Mouse (Mus musculus) urinary bladder, postnatal 10 days (tissue): ENCODE results near the gene Pigm.

Experiments
- DNase-seq: peaks from one replicate; pipeline ENCODE4 v3.0.0; 2022; ENCODE audit warnings: low spot score

The Pigm gene

DNA sequence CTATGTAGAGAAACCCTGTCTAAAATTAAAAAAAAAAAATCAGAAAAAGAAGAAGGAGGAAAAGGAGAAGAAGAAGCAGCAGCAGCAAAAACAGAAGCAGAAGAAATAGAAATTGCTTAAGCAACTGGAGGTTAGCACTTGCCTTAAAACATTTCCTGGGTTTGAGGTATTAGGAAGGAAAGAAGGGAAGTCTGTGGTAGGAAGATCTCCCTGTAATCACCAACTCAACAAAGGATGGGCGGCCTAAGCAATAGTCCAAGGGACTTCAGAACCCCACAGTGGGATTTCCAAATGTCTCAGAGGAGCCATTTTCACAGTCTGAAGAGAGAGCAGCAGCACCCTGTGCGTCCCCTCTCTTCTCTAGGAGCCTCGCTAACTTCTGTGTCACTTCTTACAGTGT, 23.9 kb upstream of the Pigm start:
- DNase-seq = no peak

DNA sequence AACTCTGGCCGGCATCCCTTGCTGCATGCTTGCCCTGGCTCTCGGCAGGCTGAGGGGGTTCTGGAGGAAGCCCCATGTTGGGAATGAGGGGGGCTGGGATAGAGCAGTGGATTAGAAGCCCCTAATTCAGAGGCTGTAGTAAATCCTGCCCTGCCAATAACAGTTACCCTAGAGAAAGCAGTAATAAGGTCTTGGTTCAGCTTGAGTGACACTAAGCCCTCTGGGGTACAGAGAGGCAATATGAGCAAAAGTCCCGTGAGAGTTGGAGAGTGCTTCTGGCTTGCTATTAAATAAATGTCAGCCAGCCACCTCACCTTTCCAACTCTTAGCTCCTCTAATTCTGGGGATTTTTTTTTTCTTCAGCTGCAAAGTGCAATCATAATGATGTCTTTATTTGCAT, 21.0 kb upstream of the Pigm start:
- DNase-seq = no peak

DNA sequence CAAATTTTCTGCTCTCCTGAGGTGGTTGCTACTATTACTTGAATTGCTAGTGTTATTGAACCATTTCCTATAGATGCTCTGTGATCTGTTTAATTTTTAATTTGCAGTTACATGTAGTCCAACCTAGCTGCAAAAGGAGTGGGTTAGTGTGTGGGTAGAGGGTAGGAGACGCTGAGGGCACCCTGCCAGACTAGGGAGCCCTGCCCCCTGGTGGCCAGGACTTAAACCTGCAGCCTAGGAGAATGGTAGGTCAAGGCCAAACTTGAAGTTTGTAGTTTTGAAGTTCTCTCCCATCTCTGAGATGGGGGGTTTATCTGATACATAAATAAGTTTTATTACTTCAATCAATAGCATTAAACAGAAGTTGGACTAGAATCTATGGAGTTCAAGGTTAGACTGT, 18.8 kb upstream of the Pigm start:
- DNase-seq = no peak

DNA sequence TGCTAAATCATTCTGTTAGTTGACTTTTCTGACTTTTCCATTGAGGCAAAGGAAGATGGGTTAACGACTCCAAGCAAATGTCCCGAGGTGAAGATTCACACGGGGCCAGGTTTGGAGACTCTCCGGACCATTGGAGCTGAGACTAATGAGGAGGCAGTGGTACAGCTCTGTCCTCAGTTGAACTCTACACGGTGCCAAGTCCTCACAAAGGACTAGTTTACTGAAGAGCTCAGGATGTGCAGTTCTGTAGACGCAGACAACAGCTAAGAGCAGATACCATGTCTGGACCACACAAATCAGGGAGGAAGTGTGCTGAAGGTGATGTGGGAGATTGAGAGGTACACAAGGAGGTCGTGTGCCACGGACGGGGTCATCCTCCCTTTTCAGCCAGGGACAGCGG, 18.0 kb upstream of the Pigm start:
- no peak for DNase-seq

DNA sequence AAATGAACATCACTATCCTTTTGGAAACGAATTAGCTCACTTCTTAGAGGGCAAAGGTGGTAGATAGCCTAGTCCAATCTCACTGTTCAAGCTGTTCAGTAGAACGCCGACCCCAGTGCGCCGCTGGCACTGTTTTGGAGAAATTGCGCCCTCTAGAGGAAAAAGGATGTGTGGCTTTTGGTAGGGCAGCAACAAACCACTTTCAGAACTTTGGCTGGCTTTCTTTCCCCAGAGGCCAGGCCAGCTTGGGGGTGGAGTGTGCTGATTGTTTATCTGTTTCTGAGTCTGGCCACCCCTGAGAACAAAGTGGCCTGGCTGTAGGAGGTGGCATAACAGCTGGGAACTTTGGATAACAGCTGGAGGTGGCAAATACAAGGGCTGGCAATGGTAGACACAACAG, 11.7 kb upstream of the Pigm start:
- no peak for DNase-seq

DNA sequence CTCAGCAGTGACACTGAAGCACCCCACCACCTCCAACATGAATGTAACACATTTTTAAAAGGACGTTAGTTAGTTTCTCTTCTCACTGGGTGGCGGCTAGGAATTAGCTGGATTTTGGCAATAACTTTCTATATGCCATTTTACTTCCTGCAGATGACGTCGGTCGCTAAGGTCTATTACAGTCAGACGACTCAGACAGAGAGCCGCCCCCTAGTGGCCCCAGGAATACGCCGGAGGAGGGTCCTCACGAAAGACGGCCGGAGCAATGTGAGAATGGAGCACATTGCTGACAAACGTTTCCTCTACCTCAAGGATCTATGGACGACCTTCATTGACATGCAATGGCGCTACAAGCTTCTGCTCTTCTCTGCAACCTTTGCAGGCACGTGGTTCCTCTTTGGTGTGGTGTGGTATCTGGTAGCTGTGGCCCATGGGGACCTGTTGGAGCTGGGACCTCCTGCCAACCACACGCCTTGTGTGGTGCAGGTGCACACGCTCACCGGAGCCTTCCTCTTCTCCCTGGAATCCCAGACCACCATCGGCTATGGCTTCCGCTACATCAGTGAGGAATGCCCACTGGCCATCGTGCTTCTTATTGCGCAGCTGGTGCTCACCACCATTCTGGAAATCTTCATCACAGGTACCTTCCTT, 7.5 kb upstream of the Pigm start:
- no peak for DNase-seq

DNA sequence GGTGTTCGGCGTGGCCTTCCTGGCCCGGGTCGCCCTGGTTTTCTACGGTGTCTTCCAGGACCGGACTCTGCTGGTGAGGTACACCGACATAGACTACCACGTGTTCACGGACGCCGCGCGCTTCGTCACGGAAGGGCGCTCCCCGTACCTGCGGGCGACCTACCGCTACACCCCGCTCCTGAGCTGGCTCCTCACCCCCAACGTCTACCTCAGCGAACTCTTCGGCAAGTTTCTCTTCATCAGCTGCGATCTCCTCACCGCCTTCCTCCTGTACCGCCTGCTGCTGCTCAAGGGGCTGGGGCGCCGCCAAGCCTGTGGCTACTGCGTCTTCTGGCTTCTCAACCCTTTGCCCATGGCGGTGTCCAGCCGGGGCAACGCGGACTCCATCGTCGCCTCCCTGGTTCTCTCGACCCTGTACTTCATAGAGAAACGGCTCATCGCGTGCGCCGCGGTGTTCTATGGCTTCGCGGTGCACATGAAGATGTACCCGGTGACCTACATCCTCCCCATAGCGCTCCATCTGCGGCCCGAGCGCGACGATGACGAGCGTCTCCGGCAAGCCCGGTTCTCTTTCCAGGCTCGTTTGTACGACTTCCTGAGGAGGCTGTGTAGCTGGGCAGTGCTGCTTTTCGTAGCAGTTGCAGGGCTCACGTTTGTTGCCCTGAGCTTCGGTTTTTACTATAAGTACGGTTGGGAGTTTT, 562 bp downstream of the Pigm start:
- no peak for DNase-seq

DNA sequence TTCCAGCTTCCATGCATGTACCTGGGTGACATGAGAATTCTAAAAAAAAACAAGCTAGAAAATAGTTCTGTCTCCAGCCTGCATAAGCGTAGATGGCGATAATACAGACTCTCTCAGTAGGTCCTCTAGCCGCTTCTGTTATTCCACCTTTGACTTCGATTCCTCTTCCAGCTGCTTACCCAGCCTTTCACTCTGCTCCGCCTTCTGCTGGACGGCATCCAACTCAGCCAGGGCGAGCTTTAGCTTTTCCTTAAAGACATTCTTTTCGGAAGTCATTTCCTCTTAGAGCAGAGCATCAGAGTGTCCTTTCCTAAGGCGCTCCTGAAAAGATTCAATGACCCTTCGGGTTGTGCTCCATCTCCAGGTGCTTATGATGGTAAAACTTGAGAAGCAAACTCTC, 3.7 kb downstream of the Pigm start:
- DNase-seq = no peak

DNA sequence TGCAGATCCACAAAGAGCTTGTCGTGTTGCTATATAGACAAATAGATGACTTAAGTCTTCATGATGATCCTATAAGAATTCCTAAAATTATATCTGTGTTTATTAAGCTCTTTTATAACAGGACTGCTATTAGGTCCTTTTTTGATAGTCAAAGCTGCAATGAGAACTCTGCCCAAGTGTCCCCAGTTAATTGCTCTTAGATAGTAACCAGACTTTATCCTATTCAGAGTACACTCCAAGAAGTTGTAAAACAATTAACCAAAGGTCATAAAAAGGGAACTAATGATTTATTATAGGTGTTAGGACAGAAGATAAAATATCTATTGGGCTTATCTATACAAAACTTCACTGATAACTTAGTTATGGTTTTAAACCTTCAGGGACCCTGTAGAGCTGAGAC, 5.7 kb downstream of the Pigm start:
- DNase-seq = no peak

DNA sequence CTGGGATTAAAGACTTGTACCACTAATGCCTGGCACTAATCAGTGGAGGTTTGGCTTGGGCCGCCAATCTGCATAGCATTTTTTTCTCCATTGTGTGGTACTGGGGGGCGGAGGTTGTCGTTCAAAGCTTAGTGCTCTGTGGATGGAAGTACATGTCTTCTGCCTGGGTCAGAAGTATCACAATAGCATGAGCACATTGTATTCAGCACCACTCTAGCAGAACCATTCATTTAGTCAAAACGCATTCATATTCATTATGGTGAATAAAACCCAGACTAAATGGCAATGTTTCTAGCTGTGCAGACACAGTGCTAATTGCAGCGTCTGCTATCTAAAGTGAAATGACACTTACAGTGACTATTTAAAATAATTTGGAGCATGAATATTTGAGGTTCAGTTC, 10.9 kb downstream of the Pigm start:
- DNase-seq = no peak

DNA sequence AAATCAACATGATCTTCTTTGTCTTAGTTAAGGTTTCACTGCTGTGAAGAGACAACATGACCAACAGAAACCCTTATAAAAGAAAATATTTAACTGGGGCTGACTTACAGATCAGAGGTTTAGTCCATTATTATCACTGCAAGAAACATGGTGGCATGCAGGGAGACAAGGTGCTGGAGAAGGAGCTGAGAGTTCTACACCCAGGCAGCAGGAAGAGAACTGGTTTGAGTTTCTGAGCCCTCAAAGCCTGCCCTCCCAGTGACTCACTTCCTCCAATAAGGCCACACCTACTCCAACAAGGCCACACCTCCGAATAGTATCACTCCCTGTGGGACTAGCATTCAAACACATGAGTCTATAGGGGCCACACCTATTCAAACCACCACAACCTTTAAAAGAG, 14.4 kb downstream of the Pigm start:
- DNase-seq = no peak

DNA sequence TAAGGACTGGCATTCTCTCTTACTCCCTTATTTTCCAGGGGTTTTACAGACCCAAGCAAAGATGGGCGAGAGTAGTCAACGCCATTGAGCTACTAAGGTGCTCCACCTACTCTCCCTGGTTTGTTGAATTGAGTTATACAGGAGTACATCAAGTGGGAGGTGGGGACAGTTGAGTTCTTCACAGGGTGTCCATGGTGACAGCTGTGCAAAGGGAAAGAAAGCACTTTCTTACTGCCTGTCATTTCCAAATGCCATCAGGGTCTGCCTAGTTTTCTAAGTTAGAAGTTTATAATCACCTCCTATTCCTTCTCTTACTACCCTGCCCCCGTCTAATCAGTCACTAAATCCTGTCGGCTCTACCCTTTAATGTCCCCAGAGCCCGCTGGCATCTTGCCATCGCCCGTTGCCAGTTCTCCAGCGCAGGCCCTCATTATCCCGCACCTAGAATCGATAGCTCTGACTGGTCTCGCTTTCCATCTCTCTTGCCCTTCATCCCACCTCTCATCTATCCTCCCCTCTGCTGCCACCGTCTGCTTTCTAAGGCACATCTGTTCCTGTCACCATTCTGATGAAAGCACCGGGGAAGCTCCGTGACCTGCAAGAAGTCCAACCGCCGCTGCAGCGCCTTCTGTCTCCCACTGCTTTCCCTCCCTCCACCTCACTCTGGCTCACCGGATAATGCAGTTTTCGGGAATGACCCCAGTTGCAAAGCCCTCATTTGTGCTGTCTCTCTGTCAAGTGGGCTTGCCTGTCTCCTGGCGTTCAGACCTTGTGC, 15.6 kb downstream of the Pigm start:
- DNase-seq = no peak

DNA sequence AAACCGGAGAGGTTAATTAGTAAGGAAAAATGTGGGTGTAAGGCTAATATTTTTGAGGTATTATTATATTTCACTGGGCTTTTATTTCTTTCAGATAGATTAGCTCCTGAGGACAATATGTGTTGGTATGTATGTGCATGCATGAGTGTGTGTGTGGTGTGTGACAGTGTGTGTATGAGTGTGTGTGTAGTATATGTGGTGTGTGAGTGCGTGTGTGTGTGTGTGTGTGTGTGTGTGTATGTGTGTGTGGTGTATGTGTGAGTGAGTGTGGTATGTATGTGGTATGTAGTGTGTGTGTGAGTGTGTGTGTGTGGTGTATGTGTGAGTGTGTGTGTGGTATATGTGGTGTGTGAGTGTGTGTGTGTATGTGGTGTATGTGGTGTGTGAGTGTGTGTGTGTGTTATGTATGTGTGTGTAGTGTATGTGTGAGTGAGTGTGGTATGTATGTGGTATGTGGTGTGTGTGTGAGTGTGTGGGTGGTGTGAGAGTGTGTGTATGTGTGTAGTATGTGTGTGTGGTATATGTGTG, 16.4 kb downstream of the Pigm start:
- no peak for DNase-seq

DNA sequence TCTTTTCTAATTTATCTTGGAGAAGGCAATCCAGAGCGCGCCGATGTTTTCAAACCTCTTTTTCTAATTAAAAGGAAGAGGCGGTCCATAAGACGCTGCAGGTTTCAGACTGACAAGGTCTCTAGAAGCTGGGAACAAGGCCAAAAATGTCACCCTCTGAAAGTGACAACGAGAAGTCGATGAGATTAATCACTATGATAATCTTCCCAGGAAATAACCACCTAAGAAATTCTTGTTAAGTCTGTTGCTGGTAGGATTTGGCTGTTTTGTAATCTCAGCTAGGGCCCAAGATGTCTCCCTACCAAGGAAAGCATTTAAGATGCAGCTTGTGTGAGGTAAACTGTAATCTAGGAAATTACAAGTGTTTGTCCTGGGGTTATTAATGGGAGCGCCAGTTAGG, 17.4 kb downstream of the Pigm start:
- no peak for DNase-seq

DNA sequence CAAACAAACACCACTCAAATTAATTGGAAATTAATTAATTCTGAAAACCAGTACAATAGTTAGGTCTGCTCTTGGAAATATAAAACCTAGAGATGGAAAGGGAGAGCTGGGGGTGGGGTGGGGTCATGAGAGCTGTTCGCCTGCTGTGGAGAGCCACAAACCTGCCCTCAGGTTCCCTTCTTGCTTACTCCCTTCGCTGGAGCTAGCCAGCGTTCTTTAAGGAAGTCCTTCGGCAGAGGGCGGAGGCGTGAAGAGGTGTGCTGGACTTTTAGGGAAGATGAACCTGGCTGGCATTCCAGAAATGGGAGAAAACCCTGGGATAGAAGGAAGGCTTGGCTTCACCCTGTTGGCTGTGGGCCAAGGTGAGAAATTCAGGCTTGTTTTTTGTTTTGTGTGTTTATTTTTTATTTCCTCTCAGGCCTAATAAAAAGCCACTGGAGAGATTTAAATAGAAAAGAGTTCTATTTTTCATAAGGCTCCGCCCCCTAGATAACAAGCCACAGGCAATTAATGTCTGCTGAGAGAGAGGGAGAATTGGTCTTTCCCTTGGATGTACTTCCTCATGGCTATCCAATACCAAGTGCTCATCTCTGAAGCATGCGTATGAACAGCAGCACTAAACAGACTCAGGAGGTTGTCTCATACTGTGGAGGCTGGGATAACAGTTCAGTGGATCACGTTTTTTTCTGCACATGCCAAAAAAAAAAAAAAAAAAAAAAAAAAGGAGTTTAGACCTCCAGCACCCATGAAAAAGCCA, 20.8 kb downstream of the Pigm start:
- no peak for DNase-seq

DNA sequence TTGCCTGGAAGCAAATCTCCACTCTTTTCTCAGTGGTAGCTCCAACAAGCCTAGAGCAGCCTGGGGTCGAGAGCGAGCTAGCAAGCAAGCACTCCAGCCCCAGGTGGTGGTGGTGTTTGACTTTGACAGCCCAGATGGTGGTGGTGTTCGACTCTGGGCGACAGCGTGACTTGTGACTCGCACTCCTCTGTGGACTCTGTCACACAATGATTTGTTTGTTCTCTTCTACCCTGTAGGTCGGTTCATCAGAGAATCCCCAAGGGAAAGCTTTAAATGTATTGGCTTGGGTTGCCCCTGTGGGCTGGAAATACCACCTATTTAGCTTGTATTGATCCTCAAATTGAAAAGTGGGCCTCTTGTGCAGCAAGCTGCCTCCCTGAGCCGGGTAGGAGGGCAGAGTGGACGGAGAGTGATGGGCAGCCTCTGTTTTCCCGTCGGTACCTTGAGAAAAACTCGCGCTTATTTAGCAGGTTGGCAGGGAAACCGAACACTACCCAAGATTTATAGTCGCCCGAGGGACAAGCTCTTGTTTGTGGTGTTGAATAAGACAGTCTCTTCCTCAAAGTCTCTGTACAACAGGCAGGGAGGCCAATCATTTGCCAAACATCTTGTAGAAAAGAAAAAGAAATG, 29.8 kb downstream of the Pigm start:
- no peak for DNase-seq

DNA sequence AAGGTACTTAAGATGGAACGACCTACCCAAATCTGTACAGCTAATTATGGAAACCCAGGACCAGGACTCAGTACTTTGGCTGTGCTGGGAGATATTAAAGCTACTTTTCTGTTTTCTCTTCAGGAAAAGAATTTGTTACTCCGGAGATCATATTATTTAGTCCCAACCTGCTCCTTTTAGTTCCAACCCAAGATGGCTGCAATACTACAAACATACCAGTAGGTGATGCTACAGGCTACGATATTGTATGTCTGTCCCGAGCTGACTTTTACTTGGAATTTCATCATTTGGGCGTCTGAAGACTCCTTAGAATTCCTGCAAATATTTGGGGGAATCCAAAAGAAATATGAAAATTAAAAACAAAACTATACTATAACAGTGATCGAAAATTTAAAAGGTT, 32.6 kb downstream of the Pigm start:
- DNase-seq = no peak

DNA sequence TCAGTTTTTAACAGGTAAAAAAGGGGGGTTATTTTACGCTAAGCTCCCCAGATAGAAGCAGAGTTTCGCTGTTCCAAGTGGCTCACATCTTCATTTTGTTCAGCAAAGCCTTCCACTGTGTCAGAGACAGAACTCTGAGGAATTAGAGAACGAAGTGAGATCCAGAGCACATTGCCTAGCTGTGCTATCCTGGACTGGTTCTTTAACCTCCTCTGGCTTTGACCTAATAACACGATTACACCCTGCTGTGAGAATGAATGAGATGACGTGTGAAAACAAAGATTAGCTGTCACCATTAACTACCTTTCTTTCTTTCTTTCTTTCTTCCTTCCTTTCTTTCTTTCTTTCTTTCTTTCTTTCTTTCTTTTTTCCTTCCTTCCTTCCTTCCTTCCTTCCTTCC, 33.1 kb downstream of the Pigm start:
- no peak for DNase-seq

DNA sequence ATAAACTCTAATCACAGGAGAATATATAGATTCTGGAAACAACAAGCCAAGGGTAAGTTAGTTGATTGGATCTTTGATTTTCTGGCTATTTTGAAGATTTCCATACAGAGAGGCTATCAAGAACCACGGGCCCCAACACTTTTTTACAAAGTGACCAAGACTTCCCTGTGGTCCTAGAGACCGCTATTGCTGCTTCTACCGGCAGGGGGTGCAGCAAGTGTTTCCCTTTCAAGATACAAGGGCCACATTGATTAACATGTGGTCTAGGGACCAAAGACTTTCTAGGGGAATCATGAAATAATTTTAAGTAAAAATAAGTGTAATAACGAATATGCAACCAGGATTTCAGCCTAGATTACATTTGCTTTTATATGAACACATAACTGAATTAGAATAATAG, 34.5 kb downstream of the Pigm start:
- DNase-seq = peak; percentile 34

DNA sequence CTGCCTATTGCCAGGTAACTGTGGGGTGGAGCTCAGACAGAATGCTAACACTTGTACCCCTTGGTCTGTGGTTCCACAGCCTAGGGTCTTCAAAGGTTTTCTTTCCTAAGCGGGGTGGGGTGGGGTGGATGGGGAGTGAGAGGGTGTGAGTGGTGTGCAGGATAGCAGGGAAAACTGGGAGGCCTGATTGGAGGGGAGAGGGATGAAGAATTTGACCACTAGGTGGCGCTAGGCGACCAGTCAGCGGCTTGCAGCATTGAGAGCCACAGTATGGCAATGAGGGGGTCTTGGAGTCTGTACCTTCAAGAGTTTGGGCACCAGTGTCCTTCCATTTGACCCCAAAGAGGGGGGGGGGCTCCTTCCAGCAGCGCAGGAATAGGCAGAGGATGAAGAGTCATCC, 35.9 kb downstream of the Pigm start:
- DNase-seq = peak; percentile 38

DNA sequence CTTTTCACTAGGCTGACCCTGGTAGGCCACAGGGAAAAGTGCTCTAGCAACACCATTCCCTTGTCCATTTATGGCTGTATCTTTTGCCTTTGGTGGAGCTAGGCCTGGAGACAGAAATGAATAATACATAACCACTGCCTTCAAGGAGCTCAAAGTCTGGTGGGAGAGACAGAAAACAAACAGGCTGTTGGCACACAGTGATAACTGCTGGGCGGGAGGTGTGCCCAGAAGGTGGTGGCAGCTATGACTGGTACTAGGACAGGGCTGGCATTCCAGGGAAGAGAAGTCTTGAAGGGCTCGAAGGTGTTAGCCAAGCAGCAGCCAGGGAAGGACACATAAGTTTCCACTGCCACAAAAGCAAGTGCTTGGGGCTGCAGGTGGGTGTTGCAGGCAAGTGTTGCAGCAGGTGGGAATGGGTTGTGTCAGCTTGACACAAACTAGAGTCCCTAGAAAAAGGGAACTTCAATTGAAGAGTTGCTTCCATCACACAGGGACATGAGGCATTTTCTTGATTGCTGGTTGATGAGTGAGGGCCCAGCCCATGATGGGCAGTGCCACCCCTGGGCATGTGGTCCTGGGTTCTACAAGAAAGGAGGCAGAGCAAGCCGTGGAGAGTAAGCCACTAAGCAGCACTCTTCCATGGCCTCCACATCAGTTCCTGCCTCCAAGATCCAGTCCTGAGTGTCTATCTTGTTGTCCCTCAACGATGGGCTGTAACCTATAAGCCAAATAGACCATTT, 37.3 kb downstream of the Pigm start:
- no peak for DNase-seq
